ENCODE assay signal across 8 mouse cellular contexts in the genomic region with DNA sequence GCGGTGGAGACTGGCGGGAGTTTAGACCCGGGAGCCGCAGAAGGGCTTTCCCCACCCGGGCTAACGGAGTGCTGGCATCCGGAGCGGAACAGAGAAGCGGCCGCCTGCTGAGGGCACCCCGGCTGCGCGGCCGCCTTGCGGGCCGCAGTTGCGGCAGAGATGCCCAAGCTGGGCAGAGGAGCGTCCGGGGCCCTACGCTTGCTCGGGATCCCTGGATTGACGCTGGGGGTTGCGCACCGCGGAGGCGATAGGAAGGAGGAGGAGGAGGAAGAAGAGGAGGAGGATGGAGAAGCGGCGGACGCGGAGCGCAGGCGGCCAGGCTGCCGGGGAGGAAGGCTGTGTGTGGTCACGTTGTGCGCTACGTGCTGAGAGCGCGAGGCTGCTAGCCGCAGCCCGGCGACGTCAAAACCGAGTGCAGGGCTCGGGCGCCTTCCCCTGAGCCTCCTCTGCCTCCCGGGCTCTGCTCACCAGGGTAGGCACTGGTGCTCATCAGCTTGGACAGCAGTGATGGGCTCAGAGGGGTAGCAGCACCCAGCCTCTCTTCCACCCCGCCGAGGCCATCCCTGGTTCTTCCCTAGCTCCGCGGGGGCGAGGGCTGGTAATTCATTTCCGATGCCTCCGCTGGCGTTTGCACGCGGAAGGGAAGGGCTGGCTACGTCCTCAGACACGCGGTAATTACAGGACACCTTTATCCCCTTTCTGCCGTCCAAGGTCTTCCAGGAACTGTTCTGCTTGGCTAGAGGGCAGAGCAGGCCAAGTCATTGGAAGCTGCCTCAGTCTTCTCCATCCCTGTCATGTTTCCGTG. TPM values are rescaled to one million over a fixed set of nuclear protein-coding genes. Genes with fewer than 3 reads are reported as not detected.
DNase-seq lines count a peak whose midpoint lies in the region; ATAC-seq and TF ChIP-seq lines count a peak whose summit lies in the region.

A gene (minus strand): TSS at position 329 of the 805 bp plus-strand sequence.

- peak within 1 kb of the TSS; percentile 74 for H3K9ac ChIP-seq in embryonic facial prominence, embryonic 13.5 days
- H3K9ac ChIP-seq in midbrain, embryonic 12.5 days (replicated peaks) = peak within 1 kb of the TSS; percentile 79

- no peak for TF ChIP-seq CTCF in G1E (IDR thresholded peaks at IDR 0.05; ENCODE audit: low read depth, low read length)
- no peak for TF ChIP-seq CTCF in testis, adult 2 months (IDR thresholded peaks at IDR 0.05; ENCODE audit: control insufficient read depth, insufficient read depth, insufficient replicate concordance, low read depth, low read length)

- H3K27me3 ChIP-seq in G1E (ENCODE audit: insufficient read depth, low read length) = peaks cover 3% of the 10 kb centered on the region; the same call in 1 of the 2 replicates
- peaks cover 71% of the 10 kb centered on the region for H3K27me3 ChIP-seq in embryonic facial prominence, embryonic 13.5 days
- peaks cover 13% of the 10 kb centered on the region; the same call in 1 of the 2 replicates for H3K27me3 ChIP-seq in midbrain, embryonic 12.5 days
- no peaks in the 10 kb centered on the region for H3K27me3 ChIP-seq in testis, adult 2 months (ENCODE audit: control insufficient read depth, insufficient read depth, low read length)

- no peak for TF ChIP-seq POLR2A in testis, adult 2 months (IDR thresholded peaks at IDR 0.05; ENCODE audit: control insufficient read depth, low read depth, low read length)

- peak within 1 kb of the TSS; percentile 98 for H3K4me2 ChIP-seq in embryonic facial prominence, embryonic 13.5 days
- peak within 1 kb of the TSS; percentile 93 for H3K4me2 ChIP-seq in midbrain, embryonic 12.5 days (replicated peaks)

- ATAC-seq in G1E (ENCODE audit: extremely low read depth, insufficient number of reproducible peaks, low FRiP score, poor library complexity, severe bottlenecking) = no peak
- ATAC-seq in embryonic facial prominence, embryonic 13.5 days (ENCODE audit: insufficient number of reproducible peaks, insufficient read depth, low FRiP score, low TSS enrichment, low read depth) = peak; percentile 49; the same call in 1 of the 2 replicates
- peak; percentile 79 for ATAC-seq in midbrain, embryonic 12.5 days (ENCODE audit: low FRiP score, low read depth)

- no peak for DNase-seq in G1E (ENCODE audit: low spot score)
- peak; percentile 23 for DNase-seq in adrenal gland, postnatal 14 days
- DNase-seq in heart, postnatal 10 days = peak; percentile 4 to 9
- peak in 1 of 2 experiments; percentile 80 for DNase-seq in layer of hippocampus, postnatal 36 days
- DNase-seq in adipocyte (ENCODE audit: low spot score) = no peak

- H3K27ac ChIP-seq in embryonic facial prominence, embryonic 13.5 days = peak within 1 kb of the TSS; percentile 11; the same call in 1 of the 2 replicates
- H3K27ac ChIP-seq in midbrain, embryonic 12.5 days (replicated peaks) = peak within 1 kb of the TSS; percentile 83
- H3K27ac ChIP-seq in testis, adult 2 months (ENCODE audit: control insufficient read depth, insufficient read depth, low read depth, low read length) = no peak within 1 kb of the TSS

- peaks cover 37% of the 10 kb centered on the region for H3K9me3 ChIP-seq in G1E (replicated peaks)
- H3K9me3 ChIP-seq in embryonic facial prominence, embryonic 13.5 days = no peaks in the 10 kb centered on the region
- no peaks in the 10 kb centered on the region for H3K9me3 ChIP-seq in midbrain, embryonic 12.5 days

- intact Hi-C loops in heart, postnatal 10 days (cut with DNase I) = no loop called here

- peak within 1 kb of the TSS; percentile 30; the same call in 1 of the 2 replicates for H3K4me3 ChIP-seq in G1E (ENCODE audit: low read depth, low read length)
- peak within 1 kb of the TSS; percentile 65 for H3K4me3 ChIP-seq in embryonic facial prominence, embryonic 13.5 days
- H3K4me3 ChIP-seq in midbrain, embryonic 12.5 days = peak within 1 kb of the TSS; percentile 74
- peak within 1 kb of the TSS; percentile 67 for H3K4me3 ChIP-seq in testis, adult 2 months (ENCODE audit: control insufficient read depth, low read depth, low read length)

- H3K36me3 ChIP-seq in G1E (replicated peaks) = no peaks in the 10 kb centered on the region
- H3K36me3 ChIP-seq in embryonic facial prominence, embryonic 13.5 days = no peaks in the 10 kb centered on the region
- H3K36me3 ChIP-seq in midbrain, embryonic 12.5 days = no peaks in the 10 kb centered on the region
- no peaks in the 10 kb centered on the region for H3K36me3 ChIP-seq in testis, adult 2 months (ENCODE audit: control insufficient read depth, insufficient read depth, low read length)

- H3K4me1 ChIP-seq in G1E (ENCODE audit: insufficient read depth, low read depth, low read length) = no peaks in the 10 kb centered on the region
- H3K4me1 ChIP-seq in embryonic facial prominence, embryonic 13.5 days = peaks cover 20% of the 10 kb centered on the region
- peaks cover 18% of the 10 kb centered on the region for H3K4me1 ChIP-seq in midbrain, embryonic 12.5 days
- peaks cover 3% of the 10 kb centered on the region for H3K4me1 ChIP-seq in testis, adult 2 months (ENCODE audit: control insufficient read depth, insufficient read depth, low read length)

- WGBS in embryonic facial prominence, embryonic 13.5 days = 2% methylated on average over 53 of the region's 61 CpGs
- under 1% methylated on average over 57 of the region's 61 CpGs for WGBS in midbrain, embryonic 12.5 days

RNA-seq across cellular contexts. Expression of the gene that starts here (rescaled TPM):
- total RNA-seq in G1E (2014; fragmentation: Nextera tagmentation) (not detected in 2 replicates), G1E (2017) (0.23 and 1.6 TPM in 2 replicates)
- not detected in 2 replicates for polyA plus RNA-seq in G1E (2012)
- 2.6 and 2.7 TPM in 2 replicates for total RNA-seq in adrenal gland, postnatal 14 days (2021)
- 5.7 and 6.6 TPM in 2 replicates for polyA plus RNA-seq in embryonic facial prominence, embryonic 13.5 days (2015; fragmentation: Nextera tagmentation; extraction: Ambion mirVana)
- total RNA-seq in heart, postnatal 10 days (2021) = 1 to 10 TPM; 1.3 to 1.4 TPM
- total RNA-seq in layer of hippocampus, postnatal 36 days (2021) = 10 to 100 TPM; 46.3 to 54.0 TPM
- 8.4 and 11.2 TPM in 2 replicates for polyA plus RNA-seq in midbrain, embryonic 12.5 days (2016; fragmentation: Nextera tagmentation; extraction: Ambion mirVana)
- 3.0 and 6.8 TPM in 2 replicates for polyA plus RNA-seq in testis, adult 2 months (2012; rRNA removed)

Comparison
In these comparisons a context has a peak if more than half of its experiments do, and no peak if none do; other contexts are left out.
1. RNA of the gene that starts here (total RNA-seq): 46.3 to 54.0 TPM in layer of hippocampus, postnatal 36 days; 2.6 to 2.7 TPM in adrenal gland, postnatal 14 days, 0.23 to 1.6 TPM in G1E and 1.3 to 1.4 TPM in heart, postnatal 10 days; every median in the first group is over 10 times any median in the second.
2. DNase-seq: peak in adrenal gland, postnatal 14 days (single experiment) and heart, postnatal 10 days (2 of 2); none in G1E (single experiment) and adipocyte (single experiment).
3. Peak in every context shown above with its lines, with median percentiles within 50 percentile points of each other: H3K4me3 ChIP-seq.